Mouse (Mus musculus) stomach, postnatal 0 days (tissue): Measurements from ENCODE around the gene Dthd1.

ENCODE experiments used
- CTCF ChIP-seq: IDR thresholded peaks from 2 replicates; pipeline ENCODE4 v1.5.1; 2016; ENCODE audit warnings: antibody characterized with exemption, low read depth, mild to moderate bottlenecking, moderate library complexity
- EP300 ChIP-seq: optimal IDR thresholded peaks from 2 replicates; pipeline ENCODE3; 2016; ENCODE audit warnings: antibody characterized with exemption

DNA sequence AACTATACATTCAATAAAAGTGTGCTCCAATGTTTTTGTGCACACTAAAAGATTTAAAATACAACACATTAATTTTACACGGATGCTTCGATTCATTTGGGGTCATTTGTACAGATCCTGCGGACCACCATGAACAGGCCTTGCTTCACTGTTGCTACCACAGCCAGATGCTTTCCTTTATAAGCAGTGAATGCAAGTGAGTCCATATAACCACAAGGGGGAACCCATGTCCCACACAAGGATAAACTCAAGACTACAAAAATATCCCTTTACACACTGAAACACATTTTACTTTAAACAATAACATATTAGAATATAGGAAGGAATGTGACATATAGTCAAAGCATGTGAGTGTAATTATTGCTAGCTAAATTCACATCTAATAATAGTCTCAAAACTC is 81.7 kb downstream of the Dthd1 start:
- TF ChIP-seq CTCF (peak; percentile 83), EP300 (no peak)
